Mouse (Mus musculus) bone marrow, adult 2 months (tissue): ENCODE data around the gene Neb.

Experiments
- CTCF ChIP-seq: fragments of 200-500 bp; IDR thresholded peaks from 2 replicates; pipeline ENCODE4 v1.5.1; 2011; ENCODE audit warnings: low read length, control low read depth; ENCODE audit not compliant: control insufficient read depth, insufficient read depth
- POLR2A ChIP-seq: fragments of 200-500 bp; IDR thresholded peaks from 2 replicates; pipeline ENCODE4 v1.6.1; 2011; ENCODE audit warnings: low read depth, mild to moderate bottlenecking, control low read depth, low read length, borderline replicate concordance; ENCODE audit not compliant: control insufficient read depth

- TF ChIP-seq CTCF = no peak
- no peak for TF ChIP-seq POLR2A
Measured at GRCm38 (mm10) chr2:52390415-52390975, 12.2 kb upstream of the Neb start.
